Mouse (Mus musculus) liver, embryonic 18 days (tissue): ENCODE measurements around the gene Ngf. TPM values are rescaled to one million over a fixed set of nuclear protein-coding genes. Genes with fewer than 3 reads are reported as not detected.

Experiments used
- polyA plus RNA-seq: library from polyadenylated mRNA; depleted of rRNA; stranded (reverse); fragments of >200 nt; gene quantifications from 2 replicates; pipeline ENCODE4 v1.2.3, GENCODE M21; 2012; rRNA removed

Ngf gene
- polyA plus RNA-seq = 1.8 and 2.2 TPM in 2 replicates

DNA sequence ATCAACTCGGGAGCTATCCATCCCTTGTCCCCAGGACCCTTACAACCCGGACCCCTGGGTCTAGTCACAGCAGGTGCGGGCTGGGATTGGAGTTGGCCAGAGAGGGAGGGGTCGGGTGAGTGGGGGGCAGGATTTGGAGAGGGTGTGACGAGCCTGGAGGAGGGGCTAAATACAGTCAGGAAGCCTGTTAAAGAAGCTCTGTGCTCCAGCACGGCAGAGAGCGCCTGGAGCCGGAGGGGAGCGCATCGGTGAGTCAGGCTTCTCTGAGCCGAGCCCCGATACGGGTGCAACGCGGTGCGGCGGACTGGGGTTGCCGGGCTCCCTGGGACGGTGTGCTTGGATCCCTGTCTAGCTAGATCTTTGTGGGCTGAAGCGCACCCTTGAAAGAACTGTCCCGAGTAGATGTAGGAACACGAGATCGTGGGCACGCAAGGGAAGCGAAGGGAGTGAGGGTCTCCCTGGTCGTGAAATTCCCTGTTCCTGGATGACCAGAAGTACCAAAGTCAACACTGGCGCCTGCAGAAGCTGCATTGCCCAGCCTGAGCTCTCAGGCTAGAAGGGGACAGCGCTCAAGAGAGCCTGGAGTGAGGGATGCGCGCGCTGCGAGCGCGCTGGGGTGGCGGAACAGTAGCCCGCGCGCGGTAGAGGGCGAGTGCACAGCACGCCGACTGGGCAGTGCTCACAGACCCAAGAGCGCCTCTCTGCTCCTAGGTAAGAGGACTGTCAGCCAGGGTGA is at the start of gene Ngf:
Gene Ngf, plus strand, starts transcription at position 207 of the 736 bp plus-strand sequence.

